ENCODE assay signal across 10 mouse cellular contexts in the genomic region with DNA sequence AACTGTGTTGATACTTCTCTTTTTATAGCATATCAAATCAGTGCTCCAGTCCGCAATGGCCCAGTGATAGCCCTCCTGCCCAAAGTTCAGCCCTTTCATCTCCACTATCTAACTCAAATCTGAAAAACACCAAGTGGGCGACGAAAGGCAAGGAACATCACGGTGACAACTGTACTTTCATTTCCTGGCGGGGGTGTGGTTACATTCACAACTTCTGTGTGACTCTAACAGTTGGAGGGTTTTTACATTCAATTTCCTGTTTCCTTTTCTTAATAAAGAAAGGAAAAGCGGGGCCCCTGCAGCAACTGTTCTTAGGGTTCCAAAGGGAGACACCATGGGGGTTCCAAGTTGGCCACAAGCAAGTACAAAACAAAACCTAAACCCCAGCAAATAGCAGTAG. TPM values are rescaled to one million over a fixed set of nuclear protein-coding genes. Genes with fewer than 3 reads are reported as not detected.
DNase-seq lines count a peak whose midpoint lies in the region; ATAC-seq and TF ChIP-seq lines count a peak whose summit lies in the region.
"Had no signal": no experiment of that assay in that cellular context is flagged by ENCODE, and none has a peak within 500 bp of the region (broad histone marks: within the 10 kb centered on the region; RNA-seq: fewer than 3 reads in every experiment).

No protein-coding gene starts in this region.

- peaks cover 35% of the 10 kb centered on the region for H3K4me1 ChIP-seq in E14TG2a.4 (replicated peaks; ENCODE audit: low read depth, low read length)
- H3K4me1 ChIP-seq in limb, embryonic 15.5 days = peaks cover 23% of the 10 kb centered on the region; the same call in 1 of the 2 replicates
- no peaks in the 10 kb centered on the region for H3K4me1 ChIP-seq in hindbrain, embryonic 16.5 days (ENCODE audit: control insufficient read depth, insufficient read depth, low read depth, low read length)
- H3K4me1 ChIP-seq in midbrain, postnatal 0 days (ENCODE audit: insufficient read depth, low read length) = no peaks in the 10 kb centered on the region
- peaks cover 4% of the 10 kb centered on the region; the same call in 1 of the 2 replicates for H3K4me1 ChIP-seq in midbrain, embryonic 13.5 days (replicated peaks)
- H3K4me1 ChIP-seq: hindbrain, embryonic 15.5 days had no signal

- no peaks in the 10 kb centered on the region for H3K9me3 ChIP-seq in E14TG2a.4 (ENCODE audit: low read length)
- no peaks in the 10 kb centered on the region for H3K9me3 ChIP-seq in limb, embryonic 15.5 days
- H3K9me3 ChIP-seq in hindbrain, embryonic 16.5 days (ENCODE audit: control insufficient read depth, low read length) = no peaks in the 10 kb centered on the region
- H3K9me3 ChIP-seq in midbrain, postnatal 0 days (ENCODE audit: low read length) = no peaks in the 10 kb centered on the region
- no peaks in the 10 kb centered on the region for H3K9me3 ChIP-seq in midbrain, embryonic 13.5 days
- H3K9me3 ChIP-seq: embryonic facial prominence, embryonic 15.5 days; hindbrain, embryonic 15.5 days had no signal

- H3K4me3 ChIP-seq in E14TG2a.4 (replicated peaks; ENCODE audit: low read length) = 0 out of 2 replicates have a peak overlapping the region, but pooled peaks have one; percentile 20
- H3K4me3 ChIP-seq in limb, embryonic 15.5 days = no peak overlapping the region
- no peak overlapping the region for H3K4me3 ChIP-seq in hindbrain, embryonic 16.5 days (ENCODE audit: low read length)
- H3K4me3 ChIP-seq in midbrain, postnatal 0 days (ENCODE audit: low read depth, low read length) = no peak overlapping the region
- no peak overlapping the region for H3K4me3 ChIP-seq in midbrain, embryonic 13.5 days (replicated peaks)
- H3K4me3 ChIP-seq: embryonic facial prominence, embryonic 15.5 days; hindbrain, embryonic 15.5 days had no signal

- ATAC-seq in limb, embryonic 15.5 days (ENCODE audit: insufficient number of reproducible peaks, low FRiP score, low TSS enrichment, low read depth) = no peak
- ATAC-seq in hindbrain, embryonic 16.5 days = no peak
- no peak for ATAC-seq in midbrain, postnatal 0 days (ENCODE audit: low FRiP score)
- no peak for ATAC-seq in midbrain, embryonic 13.5 days

- 46% methylated on average over 6 of the region's 6 CpGs for WGBS in limb, embryonic 15.5 days
- 53% methylated on average over 6 of the region's 6 CpGs for WGBS in hindbrain, embryonic 16.5 days
- 61% methylated on average over 6 of the region's 6 CpGs for WGBS in midbrain, postnatal 0 days
- WGBS in midbrain, embryonic 13.5 days = 62% methylated on average over 6 of the region's 6 CpGs

- H3K27ac ChIP-seq in limb, embryonic 15.5 days = peak overlapping the region; percentile 33
- H3K27ac ChIP-seq in hindbrain, embryonic 16.5 days (ENCODE audit: low read depth, low read length) = no peak overlapping the region
- no peak overlapping the region for H3K27ac ChIP-seq in midbrain, postnatal 0 days (ENCODE audit: low read depth, low read length)
- no peak overlapping the region for H3K27ac ChIP-seq in midbrain, embryonic 13.5 days
- H3K27ac ChIP-seq: embryonic facial prominence, embryonic 15.5 days; hindbrain, embryonic 15.5 days had no signal

- H3K4me2 ChIP-seq in limb, embryonic 15.5 days = no peak overlapping the region
- no peak overlapping the region for H3K4me2 ChIP-seq in hindbrain, embryonic 16.5 days (ENCODE audit: low read length)
- no peak overlapping the region for H3K4me2 ChIP-seq in midbrain, postnatal 0 days (ENCODE audit: low read depth, low read length, poor library complexity, severe bottlenecking)
- H3K4me2 ChIP-seq in midbrain, embryonic 13.5 days (replicated peaks) = no peak overlapping the region
- H3K4me2 ChIP-seq: embryonic facial prominence, embryonic 15.5 days; hindbrain, embryonic 15.5 days had no signal

- no peak overlapping the region for H3K9ac ChIP-seq in limb, embryonic 15.5 days
- H3K9ac ChIP-seq in hindbrain, embryonic 16.5 days (ENCODE audit: low read depth, low read length) = no peak overlapping the region
- no peak overlapping the region for H3K9ac ChIP-seq in midbrain, postnatal 0 days (replicated peaks; ENCODE audit: low read length, poor library complexity, severe bottlenecking)
- H3K9ac ChIP-seq in midbrain, embryonic 13.5 days (replicated peaks) = no peak overlapping the region
- H3K9ac ChIP-seq: embryonic facial prominence, embryonic 15.5 days; hindbrain, embryonic 15.5 days had no signal

- H3K36me3 ChIP-seq in E14TG2a.4 (ENCODE audit: insufficient read depth, low read length) = no peaks in the 10 kb centered on the region
- no peaks in the 10 kb centered on the region for H3K36me3 ChIP-seq in limb, embryonic 15.5 days
- no peaks in the 10 kb centered on the region for H3K36me3 ChIP-seq in hindbrain, embryonic 16.5 days (ENCODE audit: control insufficient read depth, insufficient read depth, low read length)
- no peaks in the 10 kb centered on the region for H3K36me3 ChIP-seq in midbrain, postnatal 0 days (ENCODE audit: insufficient read depth, low read length)
- H3K36me3 ChIP-seq in midbrain, embryonic 13.5 days = no peaks in the 10 kb centered on the region
- H3K36me3 ChIP-seq: embryonic facial prominence, embryonic 15.5 days; hindbrain, embryonic 15.5 days had no signal

- no peak for TF ChIP-seq CTCF in E14TG2a.4 (conservative IDR thresholded peaks at IDR 0.05; ENCODE audit: low read length)
- TF ChIP-seq CTCF in midbrain, postnatal 0 days (IDR thresholded peaks at IDR 0.05) = no peak

- peak; percentile 90 for DNase-seq in CD4-positive helper T cell, adult 2 months (ENCODE audit: low read depth, low spot score)
- peak; percentile 64 to 65 for DNase-seq in natural killer cell, adult 2 months (ENCODE audit: low spot score in 2 of 2)
- DNase-seq in midbrain, postnatal 0 days (ENCODE audit: low spot score) = no peak
- DNase-seq: adrenal gland, adult 8-10 months had no signal

- peaks cover 3% of the 10 kb centered on the region; the same call in 1 of the 2 replicates for H3K27me3 ChIP-seq in E14TG2a.4 (ENCODE audit: insufficient read depth, low read length)
- no peaks in the 10 kb centered on the region for H3K27me3 ChIP-seq in limb, embryonic 15.5 days
- no peaks in the 10 kb centered on the region for H3K27me3 ChIP-seq in hindbrain, embryonic 16.5 days (replicated peaks; ENCODE audit: control insufficient read depth, insufficient read depth, low read length)
- no peaks in the 10 kb centered on the region for H3K27me3 ChIP-seq in midbrain, postnatal 0 days (ENCODE audit: insufficient read depth, low read length)
- no peaks in the 10 kb centered on the region for H3K27me3 ChIP-seq in midbrain, embryonic 13.5 days
- H3K27me3 ChIP-seq: embryonic facial prominence, embryonic 15.5 days; hindbrain, embryonic 15.5 days had no signal

RNA-seq across cellular contexts. Expression of gene Fos, which starts 29.0 kb away (rescaled TPM):
- 38.8 and 48.3 TPM in 2 replicates for polyA plus RNA-seq in limb, embryonic 15.5 days (2015; fragmentation: Nextera tagmentation; extraction: Ambion mirVana)
- 3.9 and 4.3 TPM in 2 replicates for polyA plus RNA-seq in hindbrain, embryonic 16.5 days (2015; fragmentation: Nextera tagmentation; extraction: Ambion mirVana)
- total RNA-seq in midbrain, postnatal 0 days (2014; rRNA removed) = 9.7 and 14.6 TPM in 2 replicates
- polyA plus RNA-seq in midbrain, postnatal 0 days (2015; fragmentation: Nextera tagmentation; extraction: Ambion mirVana) = 7.3 and 10.0 TPM in 2 replicates
- polyA plus RNA-seq in midbrain, embryonic 13.5 days (2015; fragmentation: Nextera tagmentation; extraction: Ambion mirVana) = 0.82 and 0.90 TPM in 2 replicates
